Mouse (Mus musculus) erythroblast, embryonic 14.5 days (primary cell): Measurements from ENCODE around the gene Anxa10.

ENCODE experiments used
- GATA1 ChIP-seq: IDR thresholded peaks from 2 replicates; pipeline ENCODE4 v1.6.1; 2012; ENCODE audit warnings: low read length, inconsistent platforms, mixed read lengths
- TAL1 ChIP-seq: IDR thresholded peaks from 3 replicates; pipeline ENCODE4 v1.6.1; 2012; ENCODE audit warnings: low read length, inconsistent platforms, mixed read lengths

DNA sequence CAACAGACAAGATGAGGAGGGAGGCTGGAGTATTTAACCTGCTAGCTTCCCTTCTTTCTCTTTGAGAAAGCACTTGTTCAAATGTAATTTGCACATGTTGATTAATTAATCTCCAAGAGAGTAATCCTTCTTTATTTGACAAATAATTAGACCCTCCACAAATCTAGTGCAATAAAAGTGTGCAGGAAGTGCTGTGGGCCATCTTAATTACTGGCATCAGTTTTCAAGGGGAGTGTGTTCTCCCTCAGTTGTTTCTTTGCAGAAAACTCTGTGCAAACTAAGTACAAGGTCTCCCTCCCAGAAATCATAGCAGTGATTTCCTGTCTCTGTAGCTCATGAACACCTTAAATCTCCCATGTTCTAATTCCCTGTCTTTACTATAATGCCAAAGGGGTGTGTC lies 54.6 kb downstream of the Anxa10 start:
- TF ChIP-seq TAL1, result no peak
- no peak for TF ChIP-seq GATA1
